ENCODE assay signal across 8 mouse cellular contexts in the genomic region with DNA sequence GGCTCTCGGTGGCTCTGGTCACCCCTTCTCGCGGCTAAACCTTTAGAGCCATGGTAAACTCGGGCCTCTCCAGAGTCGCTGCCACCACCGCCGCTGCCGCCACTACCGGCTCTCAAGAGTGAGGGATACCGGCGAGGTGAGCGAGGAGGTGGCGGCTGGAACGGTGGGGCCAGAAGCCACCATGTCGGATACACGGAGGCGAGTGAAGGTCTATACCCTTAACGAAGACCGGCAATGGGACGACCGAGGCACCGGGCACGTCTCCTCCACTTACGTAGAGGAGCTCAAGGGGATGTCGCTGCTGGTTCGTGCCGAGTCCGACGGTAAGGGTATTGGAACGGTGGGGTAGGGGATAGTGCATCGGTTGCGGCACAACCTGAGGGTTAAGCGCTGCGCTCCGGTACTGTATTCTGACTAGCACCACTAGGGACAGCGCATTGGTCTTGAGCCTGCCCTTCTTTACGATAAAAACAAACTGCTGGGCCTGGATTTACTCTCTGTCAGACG. TPM values are rescaled to one million over a fixed set of nuclear protein-coding genes. Genes with fewer than 3 reads are reported as not detected.
DNase-seq lines count a peak whose midpoint lies in the region; ATAC-seq lines count a peak whose summit lies in the region.

No protein-coding gene starts in this region.

- intact Hi-C loops in left cerebral cortex, postnatal 10 days (cut with DNase I) = no loop called here

- H3K27me3 ChIP-seq in hindbrain, embryonic 16.5 days (replicated peaks; ENCODE audit: control insufficient read depth, insufficient read depth, low read length) = no peaks in the 10 kb centered on the region

- no peaks in the 10 kb centered on the region for H3K9me3 ChIP-seq in hindbrain, embryonic 16.5 days (ENCODE audit: control insufficient read depth, low read length)

- no peak for DNase-seq in cerebellum, adult 8-10 months
- peak; percentile 67 to 79 for DNase-seq in cerebellum, postnatal 10 days
- DNase-seq in frontal cortex, postnatal 10 days (ENCODE audit: low spot score in 2 of 2) = peak; percentile 42 to 52
- peak; percentile 51 to 73 for DNase-seq in left cerebral cortex, postnatal 10 days (ENCODE audit: extremely low spot score in 1 of 2, low spot score in 2 of 2)
- peak; percentile 47 for DNase-seq in right cerebral cortex, postnatal 14 days

- peaks cover 10% of the 10 kb centered on the region for H3K4me1 ChIP-seq in hindbrain, embryonic 16.5 days (ENCODE audit: control insufficient read depth, insufficient read depth, low read depth, low read length)

- H3K36me3 ChIP-seq in hindbrain, embryonic 16.5 days (ENCODE audit: control insufficient read depth, insufficient read depth, low read length) = no peaks in the 10 kb centered on the region

- 0% methylated on average over 38 of the region's 38 CpGs for WGBS in hindbrain, embryonic 16.5 days

- peak overlapping the region; percentile 61 for H3K4me2 ChIP-seq in hindbrain, embryonic 16.5 days (ENCODE audit: low read length)

- H3K27ac ChIP-seq in hindbrain, embryonic 16.5 days (ENCODE audit: low read depth, low read length) = peak overlapping the region; percentile 97

- peak; percentile 57 for ATAC-seq in cerebellum, adult (ENCODE audit: insufficient number of reproducible peaks, low FRiP score, low TSS enrichment)
- peak; percentile 63 for ATAC-seq in hindbrain, embryonic 16.5 days
- peak; percentile 77 for ATAC-seq in megakaryocyte-erythroid progenitor cell, adult 5-6 weeks (replicated peaks; ENCODE audit: low FRiP score, low TSS enrichment, poor library complexity, severe bottlenecking)

- peak overlapping the region; percentile 98 for H3K9ac ChIP-seq in hindbrain, embryonic 16.5 days (ENCODE audit: low read depth, low read length)

- H3K4me3 ChIP-seq in hindbrain, embryonic 16.5 days (ENCODE audit: low read length) = peak overlapping the region; percentile 96

RNA-seq across cellular contexts. Expression of gene Ppp4r3b, which starts 0.5 kb away (rescaled TPM):
- 65.9 and 66.3 TPM in 2 replicates for polyA plus RNA-seq in hindbrain, embryonic 16.5 days (2015; fragmentation: Nextera tagmentation; extraction: Ambion mirVana)
- total RNA-seq in left cerebral cortex, postnatal 10 days (2021) = 10 to 100 TPM; 46.0 to 50.4 TPM
- 86.7 and 90.1 TPM in 2 replicates for total RNA-seq in megakaryocyte-erythroid progenitor cell, adult 5-6 weeks (2014; fragmentation: Nextera tagmentation)
- 191 and 209 TPM in 2 replicates for total RNA-seq in megakaryocyte-erythroid progenitor cell, adult 5-6 weeks (2017)

RNA-seq across cellular contexts. Expression of gene Pnpt1, which starts 42.6 kb away (rescaled TPM):
- 25.3 and 25.5 TPM in 2 replicates for polyA plus RNA-seq in hindbrain, embryonic 16.5 days (2015; fragmentation: Nextera tagmentation; extraction: Ambion mirVana)
- total RNA-seq in left cerebral cortex, postnatal 10 days (2021) = 10 to 100 TPM; 24.9 to 30.1 TPM
- 60.9 and 74.3 TPM in 2 replicates for total RNA-seq in megakaryocyte-erythroid progenitor cell, adult 5-6 weeks (2014; fragmentation: Nextera tagmentation)
- total RNA-seq in megakaryocyte-erythroid progenitor cell, adult 5-6 weeks (2017) = 99.4 and 111 TPM in 2 replicates
